Mouse (Mus musculus) CH12.LX (cell line): ENCODE results near the gene Pde4d. TPM values are rescaled to one million over a fixed set of nuclear protein-coding genes. Genes with fewer than 3 reads are reported as not detected.

Experiments used
- DNase-seq: peaks from one replicate; pipeline ENCODE4 v3.0.0-alpha.2; 2013; ENCODE audit errors: extremely low read depth
- H3K27ac ChIP-seq: 2 replicates; pipeline ENCODE4 v1.5.1; 2012; ENCODE audit warnings: low read depth, mild to moderate bottlenecking, control low read depth, moderate library complexity; ENCODE audit not compliant: insufficient read depth
- H3K27me3 ChIP-seq: replicated peaks from 2 replicates; pipeline ENCODE3; 2012; ENCODE audit warnings: inconsistent platforms
- H3K36me3 ChIP-seq, 2 experiments: replicated peaks in 1 of 2; 2 replicates each; pipeline versions ENCODE3 to v1.6.1; 2012; ENCODE audit warnings: inconsistent platforms in 1 of 2, low read length in 1 of 2, mild to moderate bottlenecking in 1 of 2, mixed read lengths in 1 of 2, moderate library complexity in 1 of 2; ENCODE audit not compliant: control insufficient read depth in 1 of 2, insufficient read depth in 1 of 2
- H3K4me1 ChIP-seq, 2 experiments: 2 replicates each; pipeline ENCODE4 v1.6.1; 2012; ENCODE audit warnings: inconsistent platforms in 1 of 2, moderate library complexity in 1 of 2; ENCODE audit not compliant: insufficient read depth in 2 of 2, control insufficient read depth in 1 of 2
- H3K4me2 ChIP-seq: 2 replicates; pipeline ENCODE4 v1.6.1; 2012; ENCODE audit warnings: low read depth, mild to moderate bottlenecking, control low read depth; ENCODE audit not compliant: poor library complexity, insufficient read depth, severe bottlenecking
- H3K4me3 ChIP-seq, 3 experiments: fragments of 150-350 bp in 1 of 3; sonication (generic) in 1 of 3; replicated peaks in 1 of 3; 2 replicates each; pipeline versions ENCODE3 to v1.5.1; 2011 to 2012; ENCODE audit warnings: low read depth in 2 of 3, low read length in 2 of 3, mild to moderate bottlenecking in 2 of 3, moderate library complexity in 2 of 3, control low read depth in 1 of 3, improper control_type of control experiment in 1 of 3, inconsistent platforms in 1 of 3, mixed read lengths in 1 of 3; ENCODE audit not compliant: poor library complexity in 1 of 3
- H3K79me2 ChIP-seq: replicated peaks from 2 replicates; pipeline ENCODE4 v1.6.1; 2012; ENCODE audit warnings: mild to moderate bottlenecking, moderate library complexity; ENCODE audit not compliant: control insufficient read depth, poor library complexity, insufficient read depth, severe bottlenecking; ENCODE audit errors: extremely low read depth
- H3K9ac ChIP-seq: 2 replicates; pipeline ENCODE4 v1.6.1; 2012; ENCODE audit warnings: low read depth, mild to moderate bottlenecking, control low read depth, moderate library complexity; ENCODE audit not compliant: insufficient read depth
- H3K9me3 ChIP-seq: replicated peaks from 2 replicates; pipeline ENCODE3; 2012; ENCODE audit warnings: low read length, inconsistent platforms, mixed read lengths
- BHLHE40 ChIP-seq: IDR thresholded peaks from 2 replicates; pipeline ENCODE4 v1.6.1; 2011; ENCODE audit warnings: mild to moderate bottlenecking, low read depth, low read length, improper control_type of control experiment
- CTCF ChIP-seq, 2 experiments: IDR thresholded peaks in 1 of 2; conservative IDR thresholded peaks in 1 of 2; 2 replicates each; pipeline ENCODE4 v1.5.1; 2011 to 2012; ENCODE audit warnings: low read depth in 2 of 2, low read length in 2 of 2, improper control_type of control experiment in 1 of 2, inconsistent platforms in 1 of 2, mild to moderate bottlenecking in 1 of 2, moderate library complexity in 1 of 2
- E2F4 ChIP-seq: IDR thresholded peaks from 2 replicates; pipeline ENCODE4 v1.6.1; 2011; ENCODE audit warnings: low read depth, low read length, improper control_type of control experiment; ENCODE audit not compliant: insufficient replicate concordance
- ELF1 ChIP-seq: IDR thresholded peaks from 2 replicates; pipeline ENCODE4 v1.6.1; 2014; ENCODE audit warnings: low read depth, mild to moderate bottlenecking, inconsistent platforms, low read length, improper control_type of control experiment
- IRF4 ChIP-seq: IDR thresholded peaks from 2 replicates; pipeline ENCODE4 v1.6.1; 2014; ENCODE audit warnings: low read depth, mild to moderate bottlenecking, inconsistent platforms, low read length, improper control_type of control experiment
- MAFK ChIP-seq: IDR thresholded peaks from 2 replicates; pipeline ENCODE4 v1.6.1; 2011; ENCODE audit warnings: low read length, improper control_type of control experiment; ENCODE audit not compliant: insufficient replicate concordance
- MAX ChIP-seq: IDR thresholded peaks from 2 replicates; pipeline ENCODE4 v1.6.1; 2011; ENCODE audit warnings: low read length, improper control_type of control experiment
- MAZ ChIP-seq: IDR thresholded peaks from 2 replicates; pipeline ENCODE4 v1.6.1; 2012; ENCODE audit warnings: low read depth, mild to moderate bottlenecking, inconsistent platforms, low read length, improper control_type of control experiment, moderate library complexity
- MXI1 ChIP-seq: IDR thresholded peaks from 2 replicates; pipeline ENCODE4 v1.6.1; 2011; ENCODE audit warnings: mild to moderate bottlenecking, low read depth, low read length, improper control_type of control experiment
- MYC ChIP-seq: IDR thresholded peaks from 2 replicates; pipeline ENCODE4 v1.6.1; 2011; ENCODE audit warnings: low read depth, mild to moderate bottlenecking, improper control_type of control experiment, low read length
- NELFE ChIP-seq: IDR thresholded peaks from 2 replicates; pipeline ENCODE4 v1.6.1; 2011; ENCODE audit warnings: low read depth, low read length, improper control_type of control experiment
- NRF1 ChIP-seq: IDR thresholded peaks from 2 replicates; pipeline ENCODE4 v1.6.1; 2014; ENCODE audit warnings: low read depth, mild to moderate bottlenecking, inconsistent platforms, low read length, improper control_type of control experiment, moderate library complexity
- PAX5 ChIP-seq: IDR thresholded peaks from 2 replicates; pipeline ENCODE4 v1.6.1; 2012; ENCODE audit warnings: low read length, inconsistent platforms, mixed read lengths
- RAD21 ChIP-seq: IDR thresholded peaks from 2 replicates; pipeline ENCODE4 v1.6.1; 2011; ENCODE audit warnings: low read depth, mild to moderate bottlenecking, low read length, improper control_type of control experiment, moderate library complexity
- SIN3A ChIP-seq: IDR thresholded peaks from 2 replicates; pipeline ENCODE4 v1.6.1; 2012; ENCODE audit warnings: low read length, improper control_type of control experiment, inconsistent platforms
- TCF12 ChIP-seq: IDR thresholded peaks from 2 replicates; pipeline ENCODE4 v1.6.1; 2014; ENCODE audit warnings: low read depth, mild to moderate bottlenecking, inconsistent platforms, low read length, improper control_type of control experiment
- UBTF ChIP-seq: IDR thresholded peaks from 2 replicates; pipeline ENCODE4 v1.6.1; 2012; ENCODE audit warnings: low read depth, mild to moderate bottlenecking, inconsistent platforms, low read length, improper control_type of control experiment, moderate library complexity
- USF1 ChIP-seq: IDR thresholded peaks from 2 replicates; pipeline ENCODE4 v1.6.1; 2014; ENCODE audit warnings: low read depth, mild to moderate bottlenecking, inconsistent platforms, low read length, improper control_type of control experiment
- USF2 ChIP-seq: conservative IDR thresholded peaks from 2 replicates; pipeline ENCODE4 v1.6.1; 2011; ENCODE audit warnings: low read depth, low read length, improper control_type of control experiment
- ZC3H11A ChIP-seq: IDR thresholded peaks from 2 replicates; pipeline ENCODE4 v1.6.1; 2012; ENCODE audit warnings: low read depth, mild to moderate bottlenecking, inconsistent platforms, low read length, improper control_type of control experiment
- ZMIZ1 ChIP-seq: IDR thresholded peaks from 2 replicates; pipeline ENCODE4 v1.6.1; 2012; ENCODE audit warnings: low read depth, mild to moderate bottlenecking, inconsistent platforms, low read length, improper control_type of control experiment
- dilution Hi-C: fragments of 300-500 bp; cut with MboI; formaldehyde crosslinking; loops from 2 replicates; pipeline ENCODE4 v1.14.3; 2020; ENCODE audit warnings: low sequenced_read_pairs; ENCODE audit not compliant: extremely low pct_unique_long_range_greater_than_20kb, extremely low pct_ligation_motif_present
- in situ Hi-C: fragments of 300-500 bp; cut with MboI; formaldehyde crosslinking; loops from 3 replicates; pipeline ENCODE4 v1.14.3; 2019; ENCODE audit warnings: low sequenced_read_pairs, low pct_ligation_motif_present, low pct_unique_long_range_greater_than_20kb, mixed read lengths
- polyA plus RNA-seq: library from polyadenylated mRNA; unstranded; fragments of >175 nt; gene quantifications from 2 replicates; pipeline ENCODE4 v1.2.1, GENCODE M21; 2012; ENCODE audit warnings: low read depth; ENCODE audit not compliant: insufficient read length
- total RNA-seq, 2 experiments: library from RNA; depleted of rRNA; stranded (reverse); fragments of 300-350 nt in 1 of 2; fragments of >200 nt in 1 of 2; gene quantifications; 2 replicates each; pipeline ENCODE4 v1.2.3; 2012 to 2014

The Pde4d gene
- total and polyA plus RNA-seq, 3 experiments: not detected

DNA sequence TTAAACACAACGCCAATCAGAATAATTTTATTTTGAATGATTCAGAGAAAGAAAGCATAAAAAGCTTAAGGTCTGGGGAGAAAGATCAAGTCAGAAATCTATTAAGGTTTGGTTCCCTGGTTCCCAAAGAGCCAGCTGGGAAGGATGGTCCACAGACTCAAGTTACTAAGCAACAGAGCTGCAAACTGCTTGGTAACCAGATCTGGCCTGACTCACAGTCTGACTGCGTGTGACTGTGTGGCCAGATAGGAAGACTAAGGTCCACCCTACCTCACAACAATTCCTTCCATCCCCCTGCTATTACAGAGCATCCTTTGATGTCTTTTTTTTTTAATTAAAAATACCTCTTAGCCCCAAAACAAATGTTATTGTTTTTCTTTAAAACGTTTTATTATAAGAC is 818.5 kb downstream of the Pde4d start:
- TF ChIP-seq ZC3H11A (no peak), TCF12 (no peak), BHLHE40 (no peak), RAD21 (no peak), USF2 (no peak)
- TF ChIP-seq, all 38 proteins: peak for 0
- Histone ChIP-seq H3K36me3 (no peaks in the 10 kb centered on the region), H3K9me3 (no peaks in the 10 kb centered on the region), H3K4me1 (no peaks in the 10 kb centered on the region), H3K79me2 (no peaks in the 10 kb centered on the region), H3K9ac (no peak overlapping the region), H3K27ac (no peak overlapping the region), H3K4me3 (no peak overlapping the region), H3K4me2 (no peak overlapping the region), H3K27me3 (no peaks in the 10 kb centered on the region)
- in situ Hi-C loops: no loop called here
- dilution Hi-C loops: no loop called here
- DNase-seq: no peak

GRCm38 (mm10) chr13:109268659-109269322 is 819.0 kb downstream of the Pde4d start:
- Histone ChIP-seq H3K4me2 (no peak overlapping the region), H3K9ac (no peak overlapping the region), H3K4me1 (no peaks in the 10 kb centered on the region), H3K36me3 (no peaks in the 10 kb centered on the region), H3K27me3 (no peaks in the 10 kb centered on the region), H3K9me3 (no peaks in the 10 kb centered on the region), H3K27ac (no peak overlapping the region), H3K4me3 (no peak overlapping the region), H3K79me2 (no peaks in the 10 kb centered on the region)
- TF ChIP-seq ELF1: no peak
- no peak for TF ChIP-seq MAZ
- no peak for TF ChIP-seq IRF4
- no peak for TF ChIP-seq BHLHE40
- no peak for TF ChIP-seq USF1
- no peak for TF ChIP-seq MAFK
- TF ChIP-seq SIN3A: no peak
- TF ChIP-seq CTCF (conservative IDR thresholded peaks at IDR 0.05 in 1 of 2, IDR thresholded peaks at IDR 0.05 in 1 of 2; ENCODE audit: low read depth in 2 of 2, low read length in 2 of 2): no peak
- TF ChIP-seq MXI1: no peak
- TF ChIP-seq MAX: no peak
- no peak for TF ChIP-seq ZMIZ1
- no peak for TF ChIP-seq E2F4
- no peak for TF ChIP-seq UBTF
- no peak for TF ChIP-seq PAX5
- TF ChIP-seq NRF1: no peak
- TF ChIP-seq NELFE: no peak
- no peak for TF ChIP-seq MYC
- DNase-seq: no peak
- in situ Hi-C loops (no loop called here), dilution Hi-C loops (no loop called here)
